Mouse (Mus musculus) lung, adult 2 months (tissue): ENCODE results near the gene Vrk3.

ENCODE experiments used
- CTCF ChIP-seq: fragments of 200-500 bp; IDR thresholded peaks from 2 replicates; pipeline ENCODE4 v1.5.1; 2011; ENCODE audit warnings: mild to moderate bottlenecking, low read length, control low read depth; ENCODE audit not compliant: insufficient read depth
- POLR2A ChIP-seq: fragments of 200-500 bp; IDR thresholded peaks from 2 replicates; pipeline ENCODE4 v1.6.1; 2011; ENCODE audit warnings: low read depth, mild to moderate bottlenecking, control low read depth, low read length, borderline replicate concordance; ENCODE audit errors: extremely low read depth

DNA sequence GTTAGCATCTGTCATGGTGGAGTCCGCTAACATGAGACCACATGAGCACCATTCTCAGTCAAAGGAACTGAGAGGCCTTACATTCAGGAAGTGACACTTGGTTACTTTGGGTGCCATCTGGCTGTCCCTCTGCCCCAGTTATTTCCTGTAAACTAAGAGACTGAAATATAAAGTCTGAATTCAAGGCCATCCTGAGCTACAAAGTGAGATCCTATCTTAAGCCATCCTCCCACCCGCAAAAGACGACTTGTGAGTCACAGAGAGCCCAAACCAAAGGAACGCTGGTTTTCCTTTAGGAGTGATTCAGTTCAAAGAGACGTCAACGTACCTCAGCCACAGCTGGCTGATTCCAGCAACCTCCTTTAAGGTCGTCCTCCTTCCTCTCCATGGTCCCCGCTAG is 6.9 kb upstream of the Vrk3 start:
- TF ChIP-seq POLR2A (no peak), CTCF (no peak)
